Mouse (Mus musculus) embryonic fibroblast, embryonic 13.5 days (primary cell): ENCODE measurements around the gene Smarca4.

ENCODE experiments used
- CTCF ChIP-seq: IDR thresholded peaks from 2 replicates; pipeline ENCODE4 v1.5.1; 2011; ENCODE audit warnings: mild to moderate bottlenecking, control low read depth, low read length, moderate library complexity, borderline replicate concordance; ENCODE audit not compliant: insufficient read depth
- POLR2A ChIP-seq: IDR thresholded peaks from 2 replicates; pipeline ENCODE4 v1.6.1; 2011; ENCODE audit warnings: low read depth, mild to moderate bottlenecking, control low read depth, low read length, moderate library complexity

DNA sequence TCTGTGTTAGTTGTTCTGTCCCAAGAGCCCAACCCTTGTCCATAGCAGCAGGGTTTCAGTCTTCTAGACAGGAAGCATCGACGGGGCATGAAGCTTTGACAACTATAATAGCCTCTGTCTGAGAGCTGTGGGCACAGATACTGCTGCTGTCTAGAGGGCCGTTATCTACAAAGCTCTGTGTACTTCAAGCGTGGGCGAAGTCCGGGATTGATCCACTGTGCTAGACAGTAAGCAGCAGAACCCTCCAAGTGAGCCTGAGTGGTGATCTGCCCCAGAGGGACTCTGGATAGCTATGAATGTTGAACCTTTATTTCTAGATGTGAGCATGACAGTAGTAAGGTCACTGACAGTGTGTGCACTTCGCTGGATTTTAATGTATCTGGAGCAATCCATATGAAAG is 72.6 kb downstream of the Smarca4 start:
- TF ChIP-seq POLR2A (no peak), CTCF (no peak)
